8 mouse cellular contexts compared by ENCODE assay signal in genomic region chr16:11908461-11909014, GRCm38 (mm10). TPM values are rescaled to one million over a fixed set of nuclear protein-coding genes. Genes with fewer than 3 reads are reported as not detected.
DNase-seq lines count a peak whose midpoint lies in the region; ATAC-seq and TF ChIP-seq lines count a peak whose summit lies in the region.

No protein-coding gene starts in this region.

- TF ChIP-seq POLR2A in spleen, adult 2 months (IDR thresholded peaks at IDR 0.05; ENCODE audit: low read depth, low read length) = no peak

- TF ChIP-seq CTCF in spleen, adult 2 months (IDR thresholded peaks at IDR 0.05; ENCODE audit: extremely low read depth, insufficient read depth, insufficient read length, insufficient replicate concordance) = no peak
- no peak for TF ChIP-seq CTCF in stomach, postnatal 0 days (IDR thresholded peaks at IDR 0.05; ENCODE audit: low read depth)

- H3K36me3 ChIP-seq in spleen, adult 2 months (ENCODE audit: control insufficient read depth, insufficient read depth, low read length) = no peaks in the 10 kb centered on the region
- H3K36me3 ChIP-seq in liver, embryonic 12.5 days = no peaks in the 10 kb centered on the region
- no peaks in the 10 kb centered on the region; the same call in 1 of the 2 replicates for H3K36me3 ChIP-seq in stomach, postnatal 0 days (ENCODE audit: control insufficient read depth, insufficient read depth, low read length)

- no peak for DNase-seq in frontal cortex, postnatal 25 days (ENCODE audit: low spot score in 2 of 2)
- DNase-seq in spleen, adult 2 months (ENCODE audit: low read depth in 1 of 2, low spot score in 2 of 2) = no peak
- DNase-seq in spleen, postnatal 10 days (ENCODE audit: low spot score in 2 of 2) = no peak
- peak; percentile 7 to 10 for DNase-seq in frontal cortex, postnatal 14 days (ENCODE audit: low spot score in 2 of 2)
- peak; percentile 20 for DNase-seq in stomach, postnatal 0 days (ENCODE audit: low spot score)
- no peak for DNase-seq in urinary bladder, adult 2 months (ENCODE audit: low spot score)

- H3K4me3 ChIP-seq in spleen, adult 2 months (ENCODE audit: extremely low read depth, insufficient read depth, insufficient read length) = peak overlapping the region; percentile 84
- H3K4me3 ChIP-seq in liver, embryonic 12.5 days = peak overlapping the region; percentile 75
- peak overlapping the region; percentile 63 for H3K4me3 ChIP-seq in stomach, postnatal 0 days (ENCODE audit: low read depth, low read length)

- H3K9me3 ChIP-seq in liver, embryonic 12.5 days (replicated peaks) = no peaks in the 10 kb centered on the region
- H3K9me3 ChIP-seq in stomach, postnatal 0 days (ENCODE audit: control insufficient read depth, low read length) = no peaks in the 10 kb centered on the region

- H3K9ac ChIP-seq in liver, embryonic 12.5 days = peak overlapping the region; percentile 81
- peak overlapping the region; percentile 82 for H3K9ac ChIP-seq in stomach, postnatal 0 days (ENCODE audit: low read length)

- no peaks in the 10 kb centered on the region; the same call in 1 of the 2 replicates for H3K4me1 ChIP-seq in spleen, adult 2 months (ENCODE audit: control insufficient read depth, insufficient read depth, insufficient read length)
- peaks cover 15% of the 10 kb centered on the region for H3K4me1 ChIP-seq in liver, embryonic 12.5 days
- no peaks in the 10 kb centered on the region for H3K4me1 ChIP-seq in stomach, postnatal 0 days (replicated peaks; ENCODE audit: control insufficient read depth, insufficient read depth)

- H3K27me3 ChIP-seq in spleen, adult 2 months (ENCODE audit: control insufficient read depth, insufficient read depth, low read length) = no peaks in the 10 kb centered on the region
- no peaks in the 10 kb centered on the region; the same call in 1 of the 2 replicates for H3K27me3 ChIP-seq in liver, embryonic 12.5 days (replicated peaks)
- H3K27me3 ChIP-seq in stomach, postnatal 0 days (ENCODE audit: control insufficient read depth, insufficient read depth, low read length) = no peaks in the 10 kb centered on the region

- ATAC-seq in frontal cortex, adult (ENCODE audit: low TSS enrichment) = peak; percentile 69
- ATAC-seq in liver, embryonic 12.5 days = peak; percentile 55
- peak; percentile 55 for ATAC-seq in stomach, postnatal 0 days (ENCODE audit: low FRiP score, low TSS enrichment)

- WGBS in spleen, adult 2 months = 25% methylated on average over 11 of the region's 11 CpGs
- WGBS in liver, embryonic 12.5 days (ENCODE audit: insufficient replicate concordance) = 23% methylated on average over 10 of the region's 11 CpGs
- WGBS in stomach, postnatal 0 days = 12% methylated on average over 11 of the region's 11 CpGs

- peak overlapping the region; percentile 77 for H3K4me2 ChIP-seq in liver, embryonic 12.5 days
- H3K4me2 ChIP-seq in stomach, postnatal 0 days (replicated peaks; ENCODE audit: low read depth) = peak overlapping the region; percentile 69

- TF ChIP-seq EP300 in stomach, postnatal 0 days (optimal IDR thresholded peaks at IDR 0.05) = no peak

- H3K27ac ChIP-seq in spleen, adult 2 months (ENCODE audit: insufficient read depth, low read length) = peak overlapping the region; percentile 56
- peak overlapping the region; percentile 81 for H3K27ac ChIP-seq in liver, embryonic 12.5 days
- peak overlapping the region; percentile 93 for H3K27ac ChIP-seq in stomach, postnatal 0 days (replicated peaks)

RNA-seq across cellular contexts. Expression of gene Cpped1, which starts 0.7 kb away (rescaled TPM):
- 4.3 and 4.4 TPM in 2 replicates for polyA plus RNA-seq in spleen, adult 2 months (2012; rRNA removed)
- polyA plus RNA-seq in liver, embryonic 12.5 days (2016; fragmentation: Nextera tagmentation; extraction: Ambion mirVana) = 12.4 and 14.3 TPM in 2 replicates
- 16.0 and 21.1 TPM in 2 replicates for polyA plus RNA-seq in stomach, postnatal 0 days (2015; fragmentation: Nextera tagmentation; extraction: Ambion mirVana)
- 14.0 and 22.6 TPM in 2 replicates for polyA plus RNA-seq in urinary bladder, adult 2 months (2012; rRNA removed)

Comparison
In these comparisons a context has a peak if more than half of its experiments do, and no peak if none do; other contexts are left out.
1. DNase-seq: peak in frontal cortex, postnatal 14 days (2 of 2) and stomach, postnatal 0 days (single experiment); none in frontal cortex, postnatal 25 days (0 of 2), spleen, adult 2 months (0 of 2), spleen, postnatal 10 days (0 of 2) and urinary bladder, adult 2 months (single experiment).
2. Peak in every context shown above with its lines, with median percentiles within 50 percentile points of each other: ATAC-seq, H3K27ac ChIP-seq and H3K4me3 ChIP-seq.